ENCODE assay signal across 8 mouse cellular contexts in the genomic region with DNA sequence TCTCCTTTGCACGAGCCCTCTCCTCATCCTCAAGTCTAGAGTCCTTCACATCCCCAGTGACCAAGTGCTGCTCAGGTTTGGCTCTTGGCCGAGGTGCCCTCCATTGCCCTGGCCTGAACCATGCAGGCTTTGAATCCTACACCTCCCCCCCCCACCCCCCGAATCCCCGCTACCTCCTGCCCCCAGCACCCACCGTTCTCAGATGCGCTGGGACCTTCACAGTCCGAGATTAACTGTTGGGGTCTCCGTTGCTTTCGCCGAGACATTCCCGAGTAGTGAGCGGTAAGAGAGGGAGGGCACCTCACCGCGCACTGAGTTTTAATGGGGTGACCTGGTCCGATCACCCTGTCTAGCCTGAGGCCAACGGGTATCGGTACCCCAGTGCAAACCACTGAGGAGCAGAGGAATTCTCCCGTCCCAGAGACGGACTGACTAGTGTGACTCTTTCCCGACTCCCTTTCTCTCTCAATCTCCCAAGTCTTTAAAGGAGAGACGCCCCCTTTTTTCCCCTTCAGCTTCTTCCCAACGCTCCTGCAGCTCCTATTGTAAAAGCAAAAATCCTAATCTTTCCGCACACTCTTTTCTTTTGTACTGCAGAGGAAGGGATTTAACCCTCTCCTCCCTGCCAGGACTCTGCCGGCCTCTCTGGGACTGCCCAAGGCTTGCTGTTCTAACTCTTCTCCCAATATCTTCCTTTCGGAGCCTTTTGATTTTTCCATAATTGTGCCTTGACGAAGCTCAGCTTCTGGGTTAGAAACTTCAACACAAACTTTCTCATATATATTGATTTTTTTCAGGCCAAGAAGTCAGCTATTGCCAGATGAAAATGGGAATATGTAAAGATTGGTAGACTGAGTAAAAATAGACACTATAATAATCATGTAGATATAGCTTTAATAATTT. TPM values are rescaled to one million over a fixed set of nuclear protein-coding genes. Genes with fewer than 3 reads are reported as not detected.
DNase-seq lines count a peak whose midpoint lies in the region; ATAC-seq and TF ChIP-seq lines count a peak whose summit lies in the region.

A gene (minus strand): TSS at position 853 of the 903 bp plus-strand sequence.

- peaks cover 8% of the 10 kb centered on the region; the same call in 1 of the 2 replicates for H3K4me1 ChIP-seq in heart, embryonic 12.5 days (replicated peaks)
- peaks cover 73% of the 10 kb centered on the region for H3K4me1 ChIP-seq in E14TG2a.4 (replicated peaks; ENCODE audit: low read depth, low read length)
- H3K4me1 ChIP-seq in forebrain, embryonic 12.5 days: peaks cover 55% of the 10 kb centered on the region
- H3K4me1 ChIP-seq in stomach, embryonic 14.5 days (ENCODE audit: control insufficient read depth, insufficient read depth, low read length): 0 out of 2 replicates have a peak, but pooled peaks cover 4% of the 10 kb centered on the region

- H3K27me3 ChIP-seq in heart, embryonic 12.5 days (replicated peaks): peaks cover 55% of the 10 kb centered on the region
- peaks cover 39% of the 10 kb centered on the region for H3K27me3 ChIP-seq in E14TG2a.4 (ENCODE audit: insufficient read depth, low read length)
- no peaks in the 10 kb centered on the region for H3K27me3 ChIP-seq in forebrain, embryonic 12.5 days
- H3K27me3 ChIP-seq in stomach, embryonic 14.5 days (ENCODE audit: control insufficient read depth, insufficient read depth, low read length): 0 out of 2 replicates have a peak, but pooled peaks cover 4% of the 10 kb centered on the region

- H3K4me3 ChIP-seq in heart, embryonic 12.5 days: peak within 1 kb of the TSS; percentile 56
- H3K4me3 ChIP-seq in E14TG2a.4 (replicated peaks; ENCODE audit: low read length): peak within 1 kb of the TSS; percentile 68
- H3K4me3 ChIP-seq in forebrain, embryonic 12.5 days (replicated peaks): peak within 1 kb of the TSS; percentile 64
- H3K4me3 ChIP-seq in stomach, embryonic 14.5 days (ENCODE audit: low read depth, low read length): peak within 1 kb of the TSS; percentile 38

- no peak for DNase-seq in heart, postnatal 4 days
- no peak for DNase-seq in left cerebral cortex, postnatal 4 days
- DNase-seq in thymus, postnatal 36 days: no peak
- no peak for DNase-seq in ovary, postnatal 36 days (ENCODE audit: low spot score)

- no peak for TF ChIP-seq CTCF in E14TG2a.4 (conservative IDR thresholded peaks at IDR 0.05; ENCODE audit: low read length)

- ATAC-seq in heart, embryonic 12.5 days (ENCODE audit: insufficient number of reproducible peaks, low FRiP score): peak; percentile 45; the same call in 1 of the 2 replicates
- peak; percentile 64 for ATAC-seq in forebrain, embryonic 12.5 days (ENCODE audit: low FRiP score)
- ATAC-seq in stomach, embryonic 14.5 days (ENCODE audit: insufficient number of reproducible peaks, insufficient read depth, low FRiP score, low read depth): peak; percentile 49; the same call in 1 of the 2 replicates

- peak within 1 kb of the TSS; percentile 94 for H3K4me2 ChIP-seq in heart, embryonic 12.5 days
- H3K4me2 ChIP-seq in forebrain, embryonic 12.5 days: peak within 1 kb of the TSS; percentile 75
- H3K4me2 ChIP-seq in stomach, embryonic 14.5 days (replicated peaks; ENCODE audit: low read depth, low read length): peak within 1 kb of the TSS; percentile 74

- H3K9ac ChIP-seq in heart, embryonic 12.5 days: peak within 1 kb of the TSS; percentile 61
- peak within 1 kb of the TSS; percentile 87 for H3K9ac ChIP-seq in forebrain, embryonic 12.5 days
- no peak within 1 kb of the TSS; the same call in 1 of the 2 replicates for H3K9ac ChIP-seq in stomach, embryonic 14.5 days (replicated peaks; ENCODE audit: low read depth, low read length)

- H3K9me3 ChIP-seq in heart, embryonic 12.5 days (replicated peaks): no peaks in the 10 kb centered on the region
- H3K9me3 ChIP-seq in E14TG2a.4 (ENCODE audit: low read length): no peaks in the 10 kb centered on the region
- no peaks in the 10 kb centered on the region for H3K9me3 ChIP-seq in forebrain, embryonic 12.5 days
- H3K9me3 ChIP-seq in stomach, embryonic 14.5 days (ENCODE audit: control insufficient read depth, low read depth, low read length): no peaks in the 10 kb centered on the region

- intact Hi-C loops in left cerebral cortex, postnatal 4 days (cut with DNase I): no loop called here

- no peak within 1 kb of the TSS for H3K27ac ChIP-seq in heart, embryonic 12.5 days (ENCODE audit: poor library complexity, severe bottlenecking)
- peak within 1 kb of the TSS; percentile 95 for H3K27ac ChIP-seq in forebrain, embryonic 12.5 days
- H3K27ac ChIP-seq in stomach, embryonic 14.5 days (ENCODE audit: low read length): no peak within 1 kb of the TSS

- no peaks in the 10 kb centered on the region for H3K36me3 ChIP-seq in heart, embryonic 12.5 days
- H3K36me3 ChIP-seq in E14TG2a.4 (ENCODE audit: insufficient read depth, low read length): no peaks in the 10 kb centered on the region
- no peaks in the 10 kb centered on the region for H3K36me3 ChIP-seq in forebrain, embryonic 12.5 days (replicated peaks)
- H3K36me3 ChIP-seq in stomach, embryonic 14.5 days (ENCODE audit: control insufficient read depth, insufficient read depth, low read length): no peaks in the 10 kb centered on the region

- WGBS in heart, embryonic 12.5 days: under 1% methylated on average over 26 of the region's 26 CpGs
- WGBS in forebrain, embryonic 12.5 days: 0% methylated on average over 26 of the region's 26 CpGs
- WGBS in stomach, embryonic 14.5 days: 2% methylated on average over 26 of the region's 26 CpGs

RNA-seq across cellular contexts. Expression of the gene that starts here (rescaled TPM):
- polyA plus RNA-seq in heart, embryonic 12.5 days (2016; fragmentation: Nextera tagmentation; extraction: Ambion mirVana): 11.9 and 12.5 TPM in 2 replicates
- 1 to 10 TPM; 6.1 to 6.4 TPM for total RNA-seq in heart, postnatal 4 days (2021)
- 66.2 and 72.4 TPM in 2 replicates for polyA plus RNA-seq in forebrain, embryonic 12.5 days (2016; fragmentation: Nextera tagmentation; extraction: Ambion mirVana)
- total RNA-seq in left cerebral cortex, postnatal 4 days (2021): 10 to 100 TPM; 45.9 to 48.7 TPM
- polyA plus RNA-seq in stomach, embryonic 14.5 days (2014; fragmentation: Nextera tagmentation; extraction: Ambion mirVana): 14.6 and 16.2 TPM in 2 replicates

Comparison
In these comparisons a context has a peak if more than half of its experiments do, and no peak if none do; other contexts are left out.
1. RNA of the gene that starts here (total RNA-seq): 45.9 to 48.7 TPM in left cerebral cortex, postnatal 4 days; 6.1 to 6.4 TPM in heart, postnatal 4 days; every median in the first group is over 4 times any median in the second.
2. Peak in every context shown above with its lines, with median percentiles within 50 percentile points of each other: ATAC-seq, H3K4me2 ChIP-seq and H3K4me3 ChIP-seq.